Mouse (Mus musculus) olfactory bulb, adult 2 months (tissue): ENCODE results near the gene Lrrc4c.

Source experiments
- CTCF ChIP-seq: fragments of 200-500 bp; IDR thresholded peaks from 2 replicates; pipeline ENCODE4 v1.5.1; 2012; ENCODE audit warnings: low read depth, mild to moderate bottlenecking, low read length, moderate library complexity; ENCODE audit not compliant: insufficient read depth
- POLR2A ChIP-seq: fragments of 200-500 bp; IDR thresholded peaks from 2 replicates; pipeline ENCODE4 v1.6.1; 2012; ENCODE audit warnings: mild to moderate bottlenecking, low read depth, low read length, moderate library complexity; ENCODE audit not compliant: insufficient read depth

GRCm38 (mm10) chr2:97485609-97486008 lies 1167.6 kb downstream of the Lrrc4c start:
- TF ChIP-seq POLR2A: no peak
- TF ChIP-seq CTCF: no peak
